Mouse (Mus musculus) embryonic fibroblast, embryonic 13.5 days (primary cell): Measurements from ENCODE around the gene Rasgef1b.

Experiments used
- CTCF ChIP-seq: IDR thresholded peaks from 2 replicates; pipeline ENCODE4 v1.5.1; 2011; ENCODE audit warnings: mild to moderate bottlenecking, control low read depth, low read length, moderate library complexity, borderline replicate concordance; ENCODE audit not compliant: insufficient read depth
- POLR2A ChIP-seq: IDR thresholded peaks from 2 replicates; pipeline ENCODE4 v1.6.1; 2011; ENCODE audit warnings: low read depth, mild to moderate bottlenecking, control low read depth, low read length, moderate library complexity

GRCm38 (mm10) chr5:99633548-99633947 is 95.3 kb downstream of the Rasgef1b start:
- TF ChIP-seq POLR2A: no peak
- TF ChIP-seq CTCF: no peak
